Mouse (Mus musculus) stomach, postnatal 0 days (tissue): ENCODE results near the gene Apol7a. TPM values are rescaled to one million over a fixed set of nuclear protein-coding genes. Genes with fewer than 3 reads are reported as not detected.

Experiments
- ATAC-seq: fragments of 200-750 bp; cut with Nextera tagmentation; 2 replicates; pipeline ENCODE4 v1.8.0; 2017; ENCODE audit not compliant: low FRiP score, low TSS enrichment
- DNase-seq: peaks from one replicate; pipeline ENCODE4 v3.0.0-alpha.2; 2016; ENCODE audit warnings: low spot score
- H3K27ac ChIP-seq: fragments of 300-500 bp; sonication (generic); replicated peaks from 2 replicates; pipeline ENCODE4 v1.5.1; 2014; ENCODE audit warnings: mild to moderate bottlenecking, control low read depth
- H3K27me3 ChIP-seq: fragments of 300-500 bp; sonication (generic); 2 replicates; pipeline ENCODE4 v1.6.1; 2014; ENCODE audit warnings: low read length; ENCODE audit not compliant: control insufficient read depth, insufficient read depth
- H3K36me3 ChIP-seq: fragments of 300-500 bp; sonication (generic); 2 replicates; pipeline ENCODE4 v1.6.1; 2014; ENCODE audit warnings: low read length, mixed read lengths; ENCODE audit not compliant: control insufficient read depth, insufficient read depth
- H3K4me1 ChIP-seq: fragments of 300-500 bp; sonication (generic); replicated peaks from 2 replicates; pipeline ENCODE4 v1.6.1; 2014; ENCODE audit warnings: antibody characterized with exemption; ENCODE audit not compliant: control insufficient read depth, insufficient read depth
- H3K4me2 ChIP-seq: fragments of 300-500 bp; sonication (generic); replicated peaks from 2 replicates; pipeline ENCODE4 v1.6.1; 2014; ENCODE audit warnings: low read depth, mild to moderate bottlenecking, control low read depth, moderate library complexity
- H3K4me3 ChIP-seq: fragments of 300-500 bp; sonication (generic); 2 replicates; pipeline ENCODE4 v1.5.1; 2014; ENCODE audit warnings: low read depth, low read length, control low read depth
- H3K9ac ChIP-seq: fragments of 300-500 bp; sonication (generic); 2 replicates; pipeline ENCODE4 v1.6.1; 2014; ENCODE audit warnings: mild to moderate bottlenecking, low read length, control low read depth, mixed read lengths
- H3K9me3 ChIP-seq: fragments of 300-500 bp; sonication (generic); 2 replicates; pipeline ENCODE4 v1.6.1; 2016; ENCODE audit warnings: low read length; ENCODE audit not compliant: control insufficient read depth
- CTCF ChIP-seq: IDR thresholded peaks from 2 replicates; pipeline ENCODE4 v1.5.1; 2016; ENCODE audit warnings: antibody characterized with exemption, low read depth, mild to moderate bottlenecking, moderate library complexity
- EP300 ChIP-seq: optimal IDR thresholded peaks from 2 replicates; pipeline ENCODE3; 2016; ENCODE audit warnings: antibody characterized with exemption
- WGBS: fragments of 180-500 bp; shearing (Covaris S2); extraction: QIAGEN DNeasy Blood & Tissue Kit; methylation state at CpG from one replicate; pipeline ENCODE4 v1.1.7; 2014; 5-methylcytosine and 5-hydroxymethylcytosine counted together
- polyA plus RNA-seq: library from polyadenylated mRNA; unstranded; fragments of >200 nt; fragmentation: Nextera tagmentation; extraction: Ambion mirVana; gene quantifications from 2 replicates; pipeline ENCODE4 v1.2.1, GENCODE M21; 2015

Gene Apol7a
- polyA plus RNA-seq, 1 experiment from 2014 or later, result 14.5 TPM

DNA sequence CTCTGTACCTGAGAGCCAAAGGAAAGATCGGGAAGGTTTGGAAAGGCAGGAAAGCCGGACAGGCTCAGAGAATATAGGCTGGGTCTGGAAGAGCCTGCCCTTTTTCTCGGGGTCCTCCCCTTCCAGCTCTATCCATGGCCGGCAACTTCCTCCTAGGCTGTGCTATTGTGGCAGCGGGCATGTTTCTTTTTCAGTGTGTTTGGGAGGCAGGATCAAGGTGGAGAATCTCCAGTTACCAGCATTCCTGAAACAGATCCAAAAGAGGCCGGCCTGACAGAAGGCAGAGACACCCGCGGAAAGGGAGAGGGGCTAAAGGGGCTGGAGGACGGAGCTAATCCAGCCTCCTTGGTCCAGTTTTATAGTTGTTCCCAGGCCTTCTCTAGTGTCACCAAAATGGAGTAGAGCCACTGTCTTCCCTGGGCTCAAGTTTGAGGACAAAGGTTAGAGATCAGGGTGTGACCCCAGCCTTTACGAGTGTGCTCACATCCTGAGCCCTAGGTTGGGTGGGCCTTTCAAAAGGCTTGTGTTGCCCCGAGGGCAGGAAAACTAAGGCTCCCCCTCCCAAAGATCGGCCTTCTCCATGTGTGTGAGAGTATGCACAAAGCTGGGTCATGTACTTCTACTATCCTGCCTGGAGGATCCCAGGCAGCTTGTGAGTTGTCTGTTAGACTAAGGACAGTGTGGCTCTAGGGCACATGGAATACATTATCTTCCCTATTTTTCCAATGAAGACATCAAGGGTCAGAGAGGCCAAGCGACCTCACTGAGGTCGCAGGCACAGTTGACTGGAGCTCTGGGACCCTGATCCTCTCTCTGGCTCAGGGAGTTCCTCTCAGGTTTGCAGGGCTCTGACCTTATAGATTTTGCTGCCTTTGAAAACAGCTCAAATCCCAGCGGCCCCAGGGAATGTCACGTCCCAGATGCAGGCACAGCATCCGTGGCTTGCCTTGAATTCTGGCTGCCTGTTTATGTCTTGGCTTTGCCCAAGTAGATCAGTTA, 54.5 kb downstream of the Apol7a start:
- Histone ChIP-seq H3K36me3 (no peaks in the 10 kb centered on the region), H3K9ac (0 out of 2 replicates have a peak overlapping the region, but pooled peaks have one; percentile 48), H3K4me3 (no peak overlapping the region), H3K9me3 (no peaks in the 10 kb centered on the region), H3K4me1 (peaks cover 12% of the 10 kb centered on the region), H3K27me3 (no peaks in the 10 kb centered on the region), H3K27ac (peak overlapping the region; percentile 78), H3K4me2 (peak overlapping the region; percentile 48)
- DNase-seq (peak; percentile 42), ATAC-seq (peak; percentile 33)
- 34% methylated on average over 17 of the region's 17 CpGs for WGBS
- TF ChIP-seq CTCF, result no peak

DNA sequence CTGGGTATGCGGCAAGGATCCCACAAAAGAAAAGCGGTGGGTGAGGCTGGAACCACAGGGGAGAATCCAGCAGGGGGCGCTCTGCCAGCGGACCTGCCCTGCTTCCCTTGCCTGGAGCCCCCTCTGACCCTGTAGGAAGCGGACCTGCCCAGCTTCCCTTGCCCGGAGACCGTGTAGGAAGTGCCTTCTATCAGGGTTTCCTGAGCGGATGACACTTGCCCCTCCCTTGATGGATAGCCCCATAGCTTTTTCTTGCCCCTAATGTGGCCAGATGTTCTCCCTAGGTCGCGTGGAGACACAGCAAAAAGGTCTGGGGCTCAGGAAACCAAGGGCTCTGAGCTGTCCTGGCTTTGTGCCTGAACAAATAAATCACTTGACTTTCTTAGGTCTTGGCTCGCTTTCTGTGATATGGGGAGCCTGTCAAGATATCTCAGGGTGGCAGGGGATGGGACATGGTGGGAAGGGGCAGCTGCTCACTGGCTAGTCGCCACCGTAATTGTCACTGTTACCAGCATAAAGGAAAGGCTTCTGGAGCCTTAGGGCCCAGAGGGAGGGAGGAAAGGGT, 55.3 kb downstream of the Apol7a start:
- Histone ChIP-seq H3K4me3 (peak overlapping the region; percentile 13; the same call in 1 of the 2 replicates), H3K27ac (peak overlapping the region; percentile 78), H3K36me3 (no peaks in the 10 kb centered on the region), H3K9ac (peak overlapping the region; percentile 48), H3K9me3 (no peaks in the 10 kb centered on the region), H3K27me3 (no peaks in the 10 kb centered on the region), H3K4me2 (peak overlapping the region; percentile 48), H3K4me1 (peaks cover 12% of the 10 kb centered on the region)
- ATAC-seq (peak; percentile 82), DNase-seq (peak; percentile 82)
- WGBS, result 6% methylated on average over 13 of the region's 13 CpGs
- TF ChIP-seq CTCF, result peak; percentile 85
- TF ChIP-seq EP300, result no peak

DNA sequence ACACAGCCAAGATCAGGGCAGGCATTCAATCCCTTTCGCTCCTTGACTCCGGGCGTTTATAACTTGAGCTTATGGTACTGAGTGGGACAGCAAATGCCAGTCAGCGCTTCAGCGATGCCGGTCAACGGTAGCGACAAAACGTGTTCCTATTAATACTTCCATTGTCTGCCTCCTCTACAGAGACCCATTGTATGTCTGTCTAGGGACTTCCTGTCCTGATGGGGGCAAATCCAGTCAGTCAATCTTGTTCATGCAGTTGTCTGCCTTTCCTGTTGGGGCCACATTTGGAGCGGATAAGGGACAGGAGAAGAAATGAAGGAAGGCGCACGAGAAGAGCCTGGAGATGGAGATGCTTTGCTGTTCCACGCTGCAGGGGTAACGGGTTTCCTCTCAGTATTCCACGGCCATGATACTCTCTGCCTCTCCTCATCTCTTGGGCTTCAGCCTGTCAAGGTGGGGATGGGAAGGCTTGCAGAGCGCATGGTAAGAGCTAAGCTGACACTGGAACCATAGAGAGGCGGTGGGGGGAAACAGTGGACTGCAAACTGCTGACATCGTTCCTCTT, 55.9 kb downstream of the Apol7a start:
- Histone ChIP-seq H3K4me1 (peaks cover 12% of the 10 kb centered on the region), H3K27ac (peak overlapping the region; percentile 78), H3K4me2 (peak overlapping the region; percentile 48), H3K9ac (peak overlapping the region; percentile 48), H3K27me3 (no peaks in the 10 kb centered on the region), H3K4me3 (peak overlapping the region; percentile 13; the same call in 1 of the 2 replicates), H3K9me3 (no peaks in the 10 kb centered on the region), H3K36me3 (no peaks in the 10 kb centered on the region)
- TF ChIP-seq EP300, result no peak
- no peak for TF ChIP-seq CTCF
- 38% methylated on average over 18 of the region's 18 CpGs for WGBS
- ATAC-seq (no peak), DNase-seq (no peak)

GRCm38 (mm10) chr15:77342005-77342404, 56.9 kb downstream of the Apol7a start:
- H3K36me3 ChIP-seq, result no peaks in the 10 kb centered on the region
- H3K27ac ChIP-seq, result no peak overlapping the region
- H3K4me2 ChIP-seq, result no peak overlapping the region
- ATAC-seq, result no peak
- H3K4me3 ChIP-seq, result no peak overlapping the region
- WGBS, result 90% methylated on average over 6 of the region's 6 CpGs
- H3K4me1 ChIP-seq, result peaks cover 12% of the 10 kb centered on the region
- no peak overlapping the region for H3K9ac ChIP-seq
- no peaks in the 10 kb centered on the region for H3K9me3 ChIP-seq
- H3K27me3 ChIP-seq, result no peaks in the 10 kb centered on the region
- no peak for DNase-seq
- TF ChIP-seq EP300 (no peak), CTCF (peak; percentile 26; the same call in 1 of the 2 replicates)

DNA sequence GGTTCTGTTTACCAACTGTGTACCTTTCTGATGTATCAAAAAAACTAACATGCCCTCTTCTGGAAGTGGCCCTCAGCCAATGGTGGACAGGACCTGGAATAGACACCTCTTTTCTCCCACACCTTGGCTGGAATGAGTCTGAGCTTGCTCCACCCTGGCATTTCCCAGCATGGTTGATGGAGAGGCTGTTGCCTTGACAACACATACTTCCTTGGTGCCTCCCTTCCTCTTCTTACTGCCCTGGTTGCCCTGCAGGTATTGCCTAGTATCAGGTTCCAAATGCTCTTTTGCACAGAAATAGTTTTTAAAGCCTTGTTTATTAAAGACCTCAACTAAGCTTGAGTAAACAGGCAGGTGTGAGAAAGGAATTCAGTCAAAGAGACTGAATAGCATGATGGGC, 58.3 kb downstream of the Apol7a start:
- Histone ChIP-seq H3K4me2 (no peak overlapping the region), H3K27me3 (no peaks in the 10 kb centered on the region), H3K9ac (no peak overlapping the region), H3K36me3 (no peaks in the 10 kb centered on the region), H3K4me3 (no peak overlapping the region), H3K27ac (no peak overlapping the region), H3K4me1 (peaks cover 15% of the 10 kb centered on the region), H3K9me3 (no peaks in the 10 kb centered on the region)
- no peak for DNase-seq
- no peak for ATAC-seq
- TF ChIP-seq CTCF (no peak), EP300 (no peak)
